Mouse (Mus musculus) brain, embryonic 14.5 days (tissue): ENCODE measurements around the gene Arid5a.

ENCODE experiments used
- CTCF ChIP-seq: fragments of 200-500 bp; IDR thresholded peaks from 2 replicates; pipeline ENCODE4 v1.5.1; 2012; ENCODE audit warnings: inconsistent platforms, mild to moderate bottlenecking, moderate library complexity, borderline replicate concordance; ENCODE audit not compliant: insufficient read depth, insufficient read length; ENCODE audit errors: extremely low read depth
- POLR2A ChIP-seq: fragments of 200-500 bp; IDR thresholded peaks from 2 replicates; pipeline ENCODE4 v1.6.1; 2012; ENCODE audit warnings: mild to moderate bottlenecking, inconsistent platforms, borderline replicate concordance; ENCODE audit not compliant: poor library complexity, insufficient read depth, insufficient read length, severe bottlenecking; ENCODE audit errors: extremely low read depth

GRCm38 (mm10) chr1:36306120-36306519 is 1.4 kb upstream of the Arid5a start:
- TF ChIP-seq POLR2A (no peak), CTCF (no peak)
